ENCODE assay signal across 1 mouse cellular context in the genomic region with DNA sequence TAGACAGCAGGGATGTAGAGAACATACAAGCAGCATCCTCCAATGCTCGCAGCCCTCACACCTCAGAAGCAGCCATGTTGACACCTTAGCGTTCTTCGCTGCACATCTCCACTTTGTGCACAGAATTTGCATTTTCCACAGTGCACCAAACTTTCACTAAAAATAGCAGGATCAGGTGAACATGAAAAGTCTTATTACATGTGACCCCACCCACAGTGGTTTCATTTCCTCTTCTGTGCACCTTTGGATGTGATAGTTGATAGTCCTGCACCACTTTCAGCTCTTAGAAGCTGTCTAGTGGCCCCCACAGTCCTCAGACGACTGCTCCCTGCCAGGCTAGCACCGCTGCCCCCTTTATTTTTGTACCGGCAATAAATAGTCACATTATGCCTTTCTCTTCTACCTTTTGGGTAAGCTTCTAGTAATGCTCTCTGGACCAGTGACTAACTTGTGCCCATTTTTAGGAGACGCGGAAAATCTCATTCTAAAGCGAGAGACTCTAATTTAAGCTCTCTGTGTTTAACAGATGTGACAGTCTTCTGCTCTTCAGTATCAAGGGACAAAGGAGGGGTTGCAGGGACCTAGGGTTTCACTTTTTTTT.
A peak's percentile ranks its signal among the peaks of the same experiment; 100 is the strongest.
TF ChIP-seq lines count a peak whose summit lies in the region.

No protein-coding gene starts in this region.

TF ChIP-seq in CH12.LX, 34 proteins besides CTCF, POLR2A, EP300 and RAD21 (continued from another document):
- TF ChIP-seq TBP (conservative IDR thresholded peaks at IDR 0.05; ENCODE audit: low read depth, low read length) (peak; percentile 79; the same call in 1 of the 2 replicates), MEF2A (IDR thresholded peaks at IDR 0.05; ENCODE audit: borderline replicate concordance, low read depth, low read length) (peak; percentile 99), IRF4 (IDR thresholded peaks at IDR 0.05; ENCODE audit: low read depth, low read length) (peak; percentile 99)
